Mouse (Mus musculus) frontal cortex, postnatal 36 days (tissue): ENCODE results near the gene Ipmk.
"Not testable (repeated sequence)": the region's sequence is repeated elsewhere in the genome, so short reads cannot be mapped to it uniquely, and the experiment has no call there.

ENCODE experiments used
- DNase-seq, 2 experiments: peaks; one replicate each; pipeline ENCODE4 v3.0.0; 2022; ENCODE audit warnings: low spot score in 2 of 2

Ipmk gene

DNA sequence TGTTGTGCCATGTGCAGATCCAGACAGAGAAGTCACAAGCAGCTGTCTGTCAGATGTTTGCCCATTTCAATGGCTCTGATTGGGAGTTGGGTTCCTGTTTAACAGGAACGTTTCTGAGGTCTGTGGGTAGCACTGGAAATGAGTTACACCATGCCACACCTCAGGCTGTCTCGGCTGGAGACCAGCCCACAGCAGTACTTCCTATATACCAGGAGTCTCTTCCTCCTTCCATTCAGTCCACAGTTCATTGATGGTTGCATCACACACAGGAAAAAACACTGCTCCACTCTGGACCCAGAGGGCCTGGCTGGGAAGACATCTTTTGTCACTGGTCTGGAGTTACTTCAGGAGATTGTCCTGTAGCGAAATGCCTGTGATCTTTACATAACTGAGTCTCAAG, 21.9 kb downstream of the Ipmk start:
- no peak for DNase-seq

DNA sequence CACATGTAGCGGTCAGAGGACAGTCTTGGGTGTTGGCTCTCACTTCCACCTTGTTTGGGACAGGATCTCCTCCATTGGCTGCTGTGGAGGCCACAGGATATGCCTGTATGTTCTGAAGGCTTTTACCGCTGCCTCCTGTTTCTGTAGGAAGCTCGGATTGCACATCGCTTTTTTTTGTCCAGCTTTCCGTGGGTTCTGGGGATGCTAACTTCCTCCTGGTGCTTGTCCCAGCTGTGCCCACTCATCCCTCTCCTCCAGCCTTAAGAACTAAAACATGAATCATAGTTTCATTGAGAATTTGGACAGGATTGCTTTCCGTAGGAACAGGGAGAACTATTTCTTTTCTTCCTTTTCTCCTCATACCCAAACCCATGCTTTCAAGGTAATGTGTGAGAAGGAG, 24.3 kb downstream of the Ipmk start:
- DNase-seq: peak; percentile 48 to 50

DNA sequence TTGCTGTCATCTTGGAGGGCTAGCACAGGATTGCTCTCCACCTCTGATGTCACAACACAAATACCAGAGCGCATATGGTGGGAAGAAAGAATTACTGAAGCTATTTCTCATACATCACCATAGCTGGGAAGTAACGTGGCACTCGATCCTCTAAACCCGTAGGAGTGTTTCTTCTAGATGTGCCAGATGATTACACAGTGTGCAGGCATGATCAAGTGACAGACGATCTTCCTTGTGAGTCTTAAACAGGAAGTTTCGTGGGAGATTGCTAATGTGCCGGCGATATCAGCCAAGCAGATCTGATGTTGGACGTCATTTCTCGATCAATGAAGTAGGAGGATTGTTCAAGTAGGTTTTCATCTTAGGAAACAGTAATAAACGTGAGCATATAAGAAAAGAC, 26.1 kb downstream of the Ipmk start:
- DNase-seq: no peak

- DNase-seq: no peak
These were observed 28.5 kb downstream of the Ipmk start for GRCm38 (mm10) chr10:71376014-71376413.

- peak; percentile 49 to 54 for DNase-seq
These were observed 32.8 kb downstream of the Ipmk start for GRCm38 (mm10) chr10:71380406-71380805.

DNA sequence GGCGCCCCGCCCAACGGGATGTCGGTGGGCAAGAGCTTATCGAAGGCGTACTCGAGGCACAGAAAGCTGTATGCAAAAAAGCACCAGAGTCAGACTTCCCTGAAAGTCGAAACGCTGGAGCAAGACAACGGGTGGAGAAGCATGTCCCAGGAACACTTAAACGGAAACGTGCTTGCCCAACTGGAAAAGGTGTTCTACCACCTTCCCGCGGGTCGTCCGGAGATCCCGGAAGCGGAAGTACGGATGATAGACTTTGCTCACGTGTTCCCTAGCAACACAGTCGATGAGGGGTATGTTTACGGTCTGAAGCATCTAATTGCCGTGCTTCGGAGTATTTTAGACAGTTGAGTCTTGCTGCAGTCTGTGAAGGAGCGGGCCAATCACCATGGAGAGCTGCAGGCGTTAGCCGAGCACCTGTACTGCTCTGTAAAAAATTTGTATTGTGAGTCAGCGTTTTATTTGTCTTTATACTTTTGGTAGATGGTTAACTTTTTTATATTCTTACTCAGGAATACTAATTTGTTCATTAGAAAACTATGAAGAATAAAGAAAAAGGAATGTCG, 34.0 kb downstream of the Ipmk start:
- DNase-seq: no peak

- no peak for DNase-seq
These were observed 34.5 kb downstream of the Ipmk start for GRCm38 (mm10) chr10:71382109-71382508.

- DNase-seq: no peak
These were observed 35.4 kb downstream of the Ipmk start for GRCm38 (mm10) chr10:71382858-71383551.

DNA sequence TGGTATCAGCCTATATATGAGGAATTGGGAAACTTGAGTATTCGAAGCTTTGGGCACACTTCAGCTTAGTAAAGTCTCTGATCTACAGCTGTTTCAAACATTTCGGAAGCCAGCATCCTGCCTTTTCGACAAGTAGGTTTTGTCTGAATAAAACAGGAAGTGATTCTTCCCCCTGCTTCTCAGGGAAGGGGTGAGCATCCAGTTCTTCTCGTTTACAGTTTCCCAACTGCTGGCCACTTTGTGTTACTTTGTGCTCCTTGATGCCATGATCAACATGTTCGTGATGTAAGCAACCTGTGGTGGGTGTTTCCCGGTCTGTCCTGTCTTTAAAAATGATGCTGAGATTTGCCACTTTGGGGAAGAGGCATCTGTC, 36.0 kb downstream of the Ipmk start:
- DNase-seq: not testable (repeated sequence)

DNA sequence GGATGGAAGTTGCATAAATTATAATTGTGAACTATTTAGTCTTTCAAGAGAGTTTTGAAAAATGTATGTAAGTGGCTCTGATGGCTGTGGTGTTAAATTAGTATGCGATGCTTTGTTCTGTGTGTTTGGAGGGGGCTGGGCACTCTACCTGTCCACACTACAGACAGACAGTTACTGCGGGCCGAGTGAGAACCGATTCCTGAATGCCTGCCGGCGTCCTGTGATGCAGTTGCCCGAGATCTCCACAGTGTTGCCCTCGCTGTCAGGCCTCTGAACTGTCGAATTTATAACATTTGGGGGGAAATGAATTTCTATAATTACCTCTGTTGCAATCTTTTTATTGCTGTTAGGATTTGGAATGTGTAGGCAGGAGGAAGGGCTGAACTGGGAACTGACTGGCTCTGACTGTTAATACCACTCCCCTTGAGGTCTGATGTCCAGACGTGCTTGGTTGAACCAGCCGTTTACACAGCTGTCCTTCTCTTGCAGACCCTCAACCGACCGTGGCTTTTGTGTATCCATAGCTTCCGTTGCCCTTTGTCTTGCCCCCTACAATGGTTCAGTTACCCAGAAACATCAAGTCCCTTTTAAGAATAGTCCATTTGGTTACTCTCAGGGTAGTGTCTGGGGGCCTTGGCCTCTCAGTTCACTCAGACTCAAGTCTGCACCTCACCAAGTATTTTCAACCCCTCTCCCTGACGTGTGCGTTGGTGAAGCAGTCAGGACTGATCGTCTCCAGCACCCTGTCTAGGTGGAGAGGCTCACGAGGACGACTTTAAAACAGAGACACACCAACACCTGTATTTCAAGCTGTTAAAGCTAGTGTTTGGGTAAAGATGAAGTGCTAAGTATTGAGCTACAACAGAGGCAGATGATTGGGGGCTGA, 36.8 kb downstream of the Ipmk start:
- no peak for DNase-seq

DNA sequence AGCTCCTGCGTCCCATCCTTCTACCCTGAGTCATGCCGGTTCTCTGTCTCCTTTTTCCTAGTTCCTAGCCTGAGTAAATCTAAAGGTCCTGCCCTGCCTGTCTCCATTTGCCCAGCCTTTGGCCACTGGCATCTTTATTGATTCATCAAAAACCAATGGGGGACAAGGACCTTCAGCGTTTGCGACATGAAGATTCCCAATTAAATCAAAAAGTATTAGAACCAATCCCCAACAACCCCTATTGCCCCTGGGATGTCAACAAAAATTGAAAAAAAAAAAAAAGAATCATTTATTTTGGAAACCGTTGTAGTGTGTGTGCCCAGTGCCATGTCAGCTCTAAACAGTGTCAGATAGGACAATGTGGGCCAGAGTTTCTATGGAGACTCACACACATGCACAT, 41.7 kb downstream of the Ipmk start:
- no peak for DNase-seq

DNA sequence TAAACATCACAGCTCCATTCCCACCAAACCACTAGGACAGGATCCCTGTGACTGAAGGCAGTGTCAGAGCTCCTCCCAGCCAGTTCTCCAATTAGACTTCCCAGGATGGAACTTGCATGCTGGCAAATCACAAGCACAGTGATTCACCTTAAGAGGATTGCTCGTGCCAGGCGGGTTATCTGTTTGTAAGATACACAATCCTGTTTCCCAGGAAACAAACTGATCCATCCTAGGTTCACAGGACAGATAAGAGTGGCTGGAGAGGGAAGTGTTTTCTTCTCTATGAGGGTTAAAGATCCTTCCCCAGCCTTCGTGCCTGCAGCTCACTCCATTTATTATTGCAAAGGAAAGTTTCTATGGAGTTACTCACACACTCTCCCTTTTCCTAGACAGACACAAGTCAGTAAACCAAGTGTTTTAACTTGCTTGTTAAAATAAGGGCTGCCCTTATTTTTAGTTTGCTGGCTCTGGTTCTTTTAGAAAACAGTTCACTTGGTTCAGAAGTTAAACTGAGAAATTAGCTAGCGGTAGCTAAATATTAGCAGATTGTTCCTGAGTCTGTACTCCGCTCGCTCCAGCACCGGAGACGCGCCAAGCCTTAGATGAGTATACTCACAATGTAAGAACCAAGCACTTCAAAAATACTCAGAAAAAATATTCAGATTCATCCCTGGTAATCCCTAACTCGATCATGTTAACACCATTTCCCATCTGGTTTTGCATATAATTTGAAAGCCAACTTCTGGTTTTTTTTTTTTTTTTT, 51.0 kb downstream of the Ipmk start:
- DNase-seq: no peak

DNA sequence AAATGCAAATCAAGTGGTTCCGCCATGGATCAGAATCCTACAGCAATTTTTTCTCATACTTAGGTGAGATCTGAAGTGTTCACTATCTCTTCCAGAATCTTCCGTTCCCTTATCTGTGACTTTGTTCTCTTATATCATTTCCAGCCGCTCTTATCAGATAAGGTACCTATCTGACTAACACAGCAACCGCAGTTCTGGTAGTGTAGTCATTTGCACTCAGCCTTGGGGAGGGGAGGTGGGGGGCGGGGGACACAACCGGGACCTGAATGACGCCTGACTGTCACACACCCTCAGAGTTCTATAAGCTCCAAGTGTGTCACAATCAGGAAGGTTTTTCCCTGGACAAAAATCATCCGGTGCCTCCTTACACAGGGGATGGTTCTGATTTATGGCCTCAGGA, 51.8 kb downstream of the Ipmk start:
- DNase-seq: no peak

DNA sequence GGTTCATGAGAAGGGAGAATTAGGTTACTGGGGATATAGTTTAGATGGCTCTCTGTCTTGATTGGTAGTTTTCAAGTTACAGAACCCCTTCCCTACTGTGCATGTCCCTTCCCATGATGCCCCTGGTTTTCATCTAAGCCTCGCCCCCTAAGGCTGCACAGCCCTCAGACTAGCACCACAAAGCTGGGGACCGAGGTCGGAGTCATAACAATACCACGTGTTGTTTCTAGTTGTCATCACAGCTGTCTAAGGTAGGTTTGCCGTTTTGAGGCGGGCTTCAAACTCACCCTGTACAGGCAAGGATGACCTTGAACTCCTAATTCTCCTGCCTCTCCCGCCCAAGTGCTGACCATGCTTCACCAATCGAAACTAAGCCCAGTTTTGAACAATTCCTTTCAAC, 52.4 kb downstream of the Ipmk start:
- DNase-seq: no peak

DNA sequence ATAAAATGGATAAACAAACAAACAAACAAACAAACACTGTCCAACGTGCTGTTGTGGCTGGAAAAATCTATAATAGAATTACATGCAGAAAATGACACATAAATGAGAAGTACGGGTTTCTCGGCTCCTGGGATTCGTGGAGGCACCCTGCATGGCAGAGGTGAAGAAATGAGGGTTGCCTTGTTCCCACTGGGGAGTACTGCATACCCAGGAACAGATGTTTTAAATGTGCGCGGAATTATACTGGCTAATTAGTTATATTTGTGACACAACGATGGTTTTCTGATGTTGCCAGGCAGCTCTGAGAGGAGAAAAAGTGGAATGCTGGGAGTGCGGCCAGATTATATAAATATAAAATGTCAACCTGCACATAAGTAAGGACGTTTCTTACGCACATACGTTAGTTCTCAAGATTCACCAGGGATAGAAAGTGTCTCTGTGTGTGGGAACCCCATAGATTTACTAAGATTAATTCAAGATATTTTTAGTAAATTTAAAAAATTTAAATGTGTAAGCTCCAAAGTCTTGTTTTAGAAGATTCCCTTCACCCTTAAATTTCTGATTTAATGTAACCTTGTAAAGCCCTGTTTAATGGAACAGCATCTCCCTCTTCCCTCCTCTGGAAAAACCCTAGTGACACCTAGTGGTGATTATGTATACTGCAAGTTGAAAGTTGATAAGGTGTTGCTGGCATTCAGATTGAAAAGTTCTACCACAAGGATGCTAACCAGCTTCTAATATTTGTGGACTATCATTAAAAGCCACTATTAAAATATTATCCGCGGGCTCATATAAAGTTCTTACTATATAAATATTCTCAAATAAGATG, 53.5 kb downstream of the Ipmk start:
- peak in 1 of 2 experiments; percentile 40 for DNase-seq

GRCm38 (mm10) chr10:71403638-71404037, 56.1 kb downstream of the Ipmk start:
- no peak for DNase-seq

DNA sequence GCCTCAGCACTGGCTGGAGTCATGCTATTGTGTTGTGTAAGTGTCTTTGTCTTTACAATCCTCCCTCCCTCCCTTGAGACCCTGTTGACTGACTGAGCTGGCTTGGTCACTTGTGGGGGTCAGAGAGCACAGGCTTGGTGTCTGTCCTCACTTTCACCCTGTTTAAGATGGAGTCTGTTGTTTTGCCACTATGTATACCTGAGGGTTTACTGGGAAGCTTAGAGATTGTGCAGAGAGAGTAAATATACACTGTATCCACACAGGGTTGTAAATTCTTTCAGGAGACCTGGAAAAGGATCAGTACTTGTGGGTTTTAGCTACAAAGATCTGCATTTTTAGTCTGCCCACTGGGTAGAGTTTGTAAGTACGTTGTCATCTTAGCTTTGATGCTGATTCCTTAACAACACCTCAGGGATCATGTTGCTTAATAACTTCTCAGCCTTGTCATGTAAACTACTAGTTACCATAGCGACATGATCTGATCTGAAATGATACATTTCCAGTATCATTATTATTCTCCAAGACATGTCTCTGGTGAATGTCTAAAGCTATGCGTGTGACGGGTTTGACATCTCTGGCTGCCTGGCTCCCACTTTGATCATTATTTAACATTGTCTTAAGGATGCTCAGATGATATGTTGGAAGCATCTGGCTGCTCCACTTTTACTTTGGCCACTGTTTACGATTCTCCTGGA, 58.1 kb downstream of the Ipmk start:
- no peak for DNase-seq

DNA sequence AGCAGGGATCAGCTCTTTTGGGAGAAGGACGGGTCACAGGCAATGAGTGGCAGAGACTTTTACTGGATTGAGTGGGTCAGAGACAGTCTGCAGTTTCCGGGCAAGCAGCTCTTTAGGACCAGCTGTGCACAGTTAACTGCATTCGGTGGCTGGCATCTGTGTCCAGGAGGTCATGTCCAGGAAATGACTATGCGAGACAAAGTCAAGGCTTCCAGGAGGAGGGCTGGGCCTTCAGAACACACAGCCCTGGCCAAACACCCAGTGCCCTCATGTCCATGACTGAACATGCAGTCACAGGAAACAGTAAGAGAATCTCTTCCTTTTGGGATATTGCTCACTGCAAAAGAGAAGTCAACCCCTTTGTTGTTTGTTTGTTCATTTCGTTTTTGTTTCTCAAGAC, 62.4 kb downstream of the Ipmk start:
- DNase-seq: no peak

DNA sequence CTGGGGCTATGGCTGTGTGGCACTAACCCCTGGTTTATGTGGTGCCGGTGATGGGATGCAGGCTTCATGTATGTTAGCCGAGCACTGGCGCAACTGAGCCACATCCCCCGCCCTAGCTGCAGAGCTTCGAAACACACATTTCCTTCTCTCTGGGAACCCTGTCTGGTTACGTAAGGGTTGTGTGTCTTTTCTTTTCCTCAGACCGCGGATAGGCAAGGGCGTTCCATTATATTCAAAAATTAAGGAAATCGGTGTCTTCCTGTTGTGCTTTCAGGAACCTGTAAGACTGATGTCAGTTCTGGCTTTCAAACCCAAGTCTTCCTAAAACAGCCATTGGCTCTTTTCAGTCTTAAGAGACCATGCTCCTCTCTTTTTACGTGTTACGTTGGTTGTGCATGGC, 65.8 kb downstream of the Ipmk start:
- no peak for DNase-seq

DNA sequence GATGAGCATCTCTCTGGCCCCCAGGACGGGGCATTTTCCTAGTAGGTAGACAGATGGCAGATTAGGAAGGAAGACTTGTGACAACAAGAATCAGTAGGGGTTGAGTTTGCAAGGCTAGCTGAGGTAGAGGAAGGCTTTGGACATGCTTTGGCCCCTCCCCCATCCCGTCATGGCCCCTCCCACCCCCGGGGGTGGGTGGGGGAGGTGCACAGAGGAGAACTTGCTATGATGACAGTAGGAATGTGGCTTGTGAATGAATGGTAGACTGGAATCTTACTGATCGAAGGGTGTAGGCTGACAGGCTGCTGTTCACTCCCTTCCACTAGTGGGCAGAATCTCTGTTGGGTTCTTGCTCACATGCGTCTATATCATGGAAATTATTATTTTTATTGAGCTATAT, 74.0 kb downstream of the Ipmk start:
- DNase-seq: no peak
